Mouse (Mus musculus) lung, postnatal 0 days (tissue): ENCODE data around the gene Polk. TPM values are rescaled to one million over a fixed set of nuclear protein-coding genes. Genes with fewer than 3 reads are reported as not detected.

ENCODE experiments used
- ATAC-seq: fragments of 200-750 bp; cut with Nextera tagmentation; 2 replicates; pipeline ENCODE4 v1.8.0; 2017; ENCODE audit warnings: moderate library complexity
- DNase-seq: peaks from one replicate; pipeline ENCODE4 v3.0.0-alpha.2; 2016; ENCODE audit warnings: low spot score
- H3K27ac ChIP-seq: fragments of 300-500 bp; sonication (generic); 2 replicates; pipeline ENCODE4 v1.5.1; 2014; ENCODE audit warnings: antibody characterized with exemption, mild to moderate bottlenecking, low read length, mixed read lengths
- H3K27me3 ChIP-seq: fragments of 300-500 bp; sonication (generic); replicated peaks from 2 replicates; pipeline ENCODE4 v1.6.1; 2014; ENCODE audit warnings: low read length, mixed read lengths; ENCODE audit not compliant: insufficient read depth
- H3K36me3 ChIP-seq: fragments of 300-500 bp; sonication (generic); 2 replicates; pipeline ENCODE4 v1.6.1; 2014; ENCODE audit warnings: low read length, mixed read lengths; ENCODE audit not compliant: insufficient read depth
- H3K4me1 ChIP-seq: fragments of 300-500 bp; sonication (generic); 2 replicates; pipeline ENCODE4 v1.6.1; 2014; ENCODE audit warnings: antibody characterized with exemption, low read depth, low read length, mixed read lengths; ENCODE audit not compliant: insufficient read depth
- H3K4me2 ChIP-seq: fragments of 300-500 bp; sonication (generic); replicated peaks from 2 replicates; pipeline ENCODE4 v1.6.1; 2014; ENCODE audit warnings: low read depth, mild to moderate bottlenecking, low read length, moderate library complexity, mixed read lengths
- H3K4me3 ChIP-seq: fragments of 300-500 bp; sonication (generic); 2 replicates; pipeline ENCODE4 v1.5.1; 2014; ENCODE audit warnings: low read depth, low read length
- H3K9ac ChIP-seq: fragments of 300-500 bp; sonication (generic); replicated peaks from 2 replicates; pipeline ENCODE4 v1.6.1; 2014; ENCODE audit warnings: low read depth, mild to moderate bottlenecking
- H3K9me3 ChIP-seq: fragments of 300-500 bp; sonication (generic); 2 replicates; pipeline ENCODE4 v1.6.1; 2016; ENCODE audit warnings: low read length, mixed read lengths
- CTCF ChIP-seq: IDR thresholded peaks from 2 replicates; pipeline ENCODE4 v1.5.1; 2016; ENCODE audit warnings: antibody characterized with exemption, mild to moderate bottlenecking
- EP300 ChIP-seq: IDR thresholded peaks from 2 replicates; pipeline ENCODE4 v1.6.1; 2016; ENCODE audit warnings: antibody characterized with exemption, mild to moderate bottlenecking, control low read depth
- WGBS: fragments of 180-500 bp; shearing (Covaris S2); extraction: QIAGEN DNeasy Blood & Tissue Kit; methylation state at CpG from one replicate; pipeline ENCODE4 v1.1.7; 2014; 5-methylcytosine and 5-hydroxymethylcytosine counted together
- polyA plus RNA-seq: library from polyadenylated mRNA; unstranded; fragments of >200 nt; fragmentation: Nextera tagmentation; extraction: Ambion mirVana; gene quantifications from 2 replicates; pipeline ENCODE4 v1.2.1, GENCODE M21; 2015

The Polk gene
- polyA plus RNA-seq, 1 experiment from 2014 or later: 4.6 TPM

GRCm38 (mm10) chr13:96434899-96435331 is 107.5 kb downstream of the Polk start:
- no peaks in the 10 kb centered on the region for H3K27me3 ChIP-seq
- no peak overlapping the region for H3K4me2 ChIP-seq
- peak overlapping the region; percentile 33; the same call in 1 of the 2 replicates for H3K27ac ChIP-seq
- WGBS: 19% methylated on average over 5 of the region's 5 CpGs
- no peak overlapping the region for H3K4me3 ChIP-seq
- no peaks in the 10 kb centered on the region for H3K36me3 ChIP-seq
- no peaks in the 10 kb centered on the region for H3K9me3 ChIP-seq
- ATAC-seq: no peak
- peak; percentile 38 for DNase-seq
- TF ChIP-seq EP300 (no peak), CTCF (no peak)
- H3K4me1 ChIP-seq: peaks cover 21% of the 10 kb centered on the region; the same call in 1 of the 2 replicates
- H3K9ac ChIP-seq: no peak overlapping the region

GRCm38 (mm10) chr13:96433648-96434190 is 108.7 kb downstream of the Polk start:
- DNase-seq (peak; percentile 58), ATAC-seq (peak; percentile 71)
- Histone ChIP-seq H3K4me3 (no peak overlapping the region), H3K4me1 (peaks cover 21% of the 10 kb centered on the region; the same call in 1 of the 2 replicates), H3K9me3 (no peaks in the 10 kb centered on the region), H3K4me2 (no peak overlapping the region), H3K9ac (no peak overlapping the region), H3K36me3 (no peaks in the 10 kb centered on the region), H3K27me3 (no peaks in the 10 kb centered on the region), H3K27ac (peak overlapping the region; percentile 81)
- WGBS: 24% methylated on average over 11 of the region's 11 CpGs
- TF ChIP-seq CTCF (no peak), EP300 (peak; percentile 56; the same call in 1 of the 2 replicates)

- ATAC-seq: no peak
- H3K4me1 ChIP-seq: peaks cover 21% of the 10 kb centered on the region; the same call in 1 of the 2 replicates
- TF ChIP-seq EP300: no peak
- no peak for TF ChIP-seq CTCF
- WGBS: 65% methylated on average over 6 of the region's 6 CpGs
- DNase-seq: peak; percentile 8
- H3K27me3 ChIP-seq: no peaks in the 10 kb centered on the region
- no peak overlapping the region for H3K4me2 ChIP-seq
- H3K36me3 ChIP-seq: no peaks in the 10 kb centered on the region
- no peak overlapping the region for H3K9ac ChIP-seq
- H3K9me3 ChIP-seq: no peaks in the 10 kb centered on the region
- H3K4me3 ChIP-seq: no peak overlapping the region
- H3K27ac ChIP-seq: peak overlapping the region; percentile 81
Observed at GRCm38 (mm10) chr13:96433041-96433440, 109.3 kb downstream of the Polk start.

GRCm38 (mm10) chr13:96432376-96432811 is 110.0 kb downstream of the Polk start:
- 47% methylated on average over 3 of the region's 3 CpGs for WGBS
- ATAC-seq: peak; percentile 60
- Histone ChIP-seq H3K9ac (no peak overlapping the region), H3K27me3 (no peaks in the 10 kb centered on the region), H3K36me3 (no peaks in the 10 kb centered on the region), H3K4me2 (no peak overlapping the region), H3K4me1 (peaks cover 21% of the 10 kb centered on the region; the same call in 1 of the 2 replicates), H3K4me3 (no peak overlapping the region), H3K9me3 (no peaks in the 10 kb centered on the region), H3K27ac (peak overlapping the region; percentile 81)
- no peak for TF ChIP-seq EP300
- peak; percentile 55 for DNase-seq

- Histone ChIP-seq H3K27me3 (no peaks in the 10 kb centered on the region), H3K4me1 (peaks cover 21% of the 10 kb centered on the region; the same call in 1 of the 2 replicates), H3K4me3 (no peak overlapping the region), H3K9ac (no peak overlapping the region), H3K4me2 (no peak overlapping the region), H3K36me3 (no peaks in the 10 kb centered on the region), H3K9me3 (no peaks in the 10 kb centered on the region), H3K27ac (no peak overlapping the region)
- TF ChIP-seq CTCF (peak; percentile 97), EP300 (no peak)
- peak; percentile 75 for ATAC-seq
- peak; percentile 91 for DNase-seq
- 33% methylated on average over 12 of the region's 12 CpGs for WGBS
Observed at GRCm38 (mm10) chr13:96431595-96432156, 110.7 kb downstream of the Polk start.

Other genes with a start within 250 kb of the Polk start
- 9.2 and 13.4 TPM in 2 replicates for gene Poc5, start 154.3 kb downstream of the Polk start, polyA plus RNA-seq
- 0.19 and 0.24 TPM in 2 replicates for gene Ankdd1b, start 71.4 kb downstream of the Polk start, polyA plus RNA-seq
- gene Gm17622, start 51.8 kb downstream of the Polk start, polyA plus RNA-seq: not detected in 2 replicates
- gene Col4a3bp, start within 50 bp of the Polk start, polyA plus RNA-seq: 10.0 and 12.9 TPM in 2 replicates
- 32.6 and 37.0 TPM in 2 replicates for gene Hmgcr, start 128.4 kb upstream of the Polk start, polyA plus RNA-seq
- gene Ankrd31, start 205.7 kb upstream of the Polk start, polyA plus RNA-seq: not detected in 2 replicates